Mouse (Mus musculus) heart, postnatal 25 days (tissue): Measurements from ENCODE around the gene Tspan10. TPM values are rescaled to one million over a fixed set of nuclear protein-coding genes. Genes with fewer than 3 reads are reported as not detected.
A peak's percentile ranks its signal among the peaks of the same experiment; 100 is the strongest.

Experiments
- DNase-seq: peaks from one replicate; pipeline ENCODE4 v3.0.0; 2022; ENCODE audit warnings: low spot score
- intact Hi-C: fragments of 180-260 bp; cut with DNase I; formaldehyde crosslinking; loops from one replicate; pipeline ENCODE4 v1.15.1; 2025
- total RNA-seq, 2 experiments: library from RNA; stranded (reverse); gene quantifications; 2 replicates each; pipeline ENCODE4 v1.2.3; 2021

The Tspan10 gene
- total RNA-seq, 2 experiments from 2014 or later = 1.4 to 1.6 TPM

- intact Hi-C loops = no loop called here
- DNase-seq = no peak
Observed at GRCm38 (mm10) chr11:120453306-120453705, 10.9 kb downstream of the Tspan10 start, which contains the start of gene Pde6g. Gene Pde6g (minus strand): TSS chr11:120453500.

- intact Hi-C loops = no loop called here
- no peak for DNase-seq
Observed at GRCm38 (mm10) chr11:120454965-120455364, 12.5 kb downstream of the Tspan10 start.

GRCm38 (mm10) chr11:120455413-120455812, 13.0 kb downstream of the Tspan10 start:
- intact Hi-C loops = no loop called here
- DNase-seq = no peak

GRCm38 (mm10) chr11:120457370-120457769, 14.9 kb downstream of the Tspan10 start:
- no peak for DNase-seq

GRCm38 (mm10) chr11:120457772-120458751, 15.6 kb downstream of the Tspan10 start, which contains the start of the genes Oxld1 and Ccdc137:
Gene Oxld1 (minus strand): TSS chr11:120458068.
Gene Ccdc137 (plus strand): TSS chr11:120458115.
- peak; percentile 64 for DNase-seq
- intact Hi-C loops = no loop called here

More at GRCm38 (mm10) chr11:120457370-120457769, 14.9 kb downstream of the Tspan10 start:
- intact Hi-C loops = no loop called here

GRCm38 (mm10) chr11:120458847-120459597, 16.6 kb downstream of the Tspan10 start:
- no peak for DNase-seq
- intact Hi-C loops = no loop called here

GRCm38 (mm10) chr11:120463536-120463935, 21.1 kb downstream of the Tspan10 start:
- no peak for DNase-seq

GRCm38 (mm10) chr11:120464365-120464764, 21.9 kb downstream of the Tspan10 start:
- intact Hi-C loops = no loop called here
- no peak for DNase-seq

More at GRCm38 (mm10) chr11:120463536-120463935, 21.1 kb downstream of the Tspan10 start:
- intact Hi-C loops = no loop called here

GRCm38 (mm10) chr11:120465521-120465920, 23.1 kb downstream of the Tspan10 start:
- DNase-seq = no peak
- intact Hi-C loops = no loop called here

- DNase-seq = peak; percentile 89
- intact Hi-C loops = no loop called here
Observed at GRCm38 (mm10) chr11:120467051-120467735, 24.7 kb downstream of the Tspan10 start, which contains the start of gene Arl16. Gene Arl16 (minus strand): TSS chr11:120467607.

- no peak for DNase-seq
Observed at GRCm38 (mm10) chr11:120467736-120468092, 25.3 kb downstream of the Tspan10 start.

GRCm38 (mm10) chr11:120472052-120472451, 29.6 kb downstream of the Tspan10 start:
- intact Hi-C loops = no loop called here

More at GRCm38 (mm10) chr11:120467736-120468092, 25.3 kb downstream of the Tspan10 start:
- intact Hi-C loops = no loop called here

GRCm38 (mm10) chr11:120483448-120483934, 41.0 kb downstream of the Tspan10 start:
- intact Hi-C loops = no loop called here
- no peak for DNase-seq

More at GRCm38 (mm10) chr11:120472052-120472451, 29.6 kb downstream of the Tspan10 start:
- DNase-seq = no peak

- intact Hi-C loops = no loop called here
- DNase-seq = peak; percentile 75
Observed at GRCm38 (mm10) chr11:120484265-120484981, 42.0 kb downstream of the Tspan10 start, which contains the start of gene Mrpl12. Gene Mrpl12 (plus strand): TSS chr11:120484613.

- intact Hi-C loops = loop anchor here (5.0 kb wide), 2 partner anchors 232 to 292 kb away; no protein-coding TSS in a partner anchor
- no peak for DNase-seq
Observed at GRCm38 (mm10) chr11:120485251-120485650, 42.8 kb downstream of the Tspan10 start.

- no peak for DNase-seq
- intact Hi-C loops = loop anchor here (2.0 to 5.0 kb wide), 4 partner anchors 20 to 289 kb away; no protein-coding TSS in a partner anchor
Observed at GRCm38 (mm10) chr11:120488516-120488915, 46.1 kb downstream of the Tspan10 start.

- DNase-seq = peak; percentile 40
- intact Hi-C loops = loop anchor here (2.0 to 5.0 kb wide), 4 partner anchors 20 to 288 kb away; no protein-coding TSS in a partner anchor
Observed at GRCm38 (mm10) chr11:120489054-120489761, 46.8 kb downstream of the Tspan10 start.
